Mouse (Mus musculus): ENCODE data around the gene Treh. TPM values are rescaled to one million over a fixed set of nuclear protein-coding genes. Genes with fewer than 3 reads are reported as not detected.
A peak's percentile ranks its signal among the peaks of the same experiment; 100 is the strongest.

The Treh gene
- polyA plus RNA-seq, 1 experiment from 2014 or later = 0.13 TPM

DNA sequence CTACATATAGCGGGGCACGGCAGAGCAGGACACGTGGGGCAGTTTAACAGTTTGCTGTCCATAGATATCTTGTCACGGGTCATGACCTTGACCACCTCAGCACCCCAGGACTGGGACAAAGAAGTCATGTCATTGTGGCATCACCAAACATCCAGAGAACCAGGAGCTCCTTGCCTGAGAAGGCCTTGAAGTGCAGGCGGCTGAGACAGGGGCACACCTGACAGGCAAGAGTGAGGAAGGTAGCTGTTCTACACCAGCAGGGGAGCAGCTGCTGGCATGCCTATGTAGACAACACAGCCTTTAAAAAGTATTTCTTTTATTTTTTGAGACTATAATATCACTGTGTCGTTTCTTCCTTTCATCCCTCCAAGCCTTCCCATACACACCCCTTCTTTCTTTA, 26.7 kb upstream of the Treh start:
- Histone ChIP-seq H3K27ac (no peak overlapping the region), H3K4me2 (no peak overlapping the region), H3K4me1 (no peaks in the 10 kb centered on the region), H3K4me3 (replicated peaks) (no peak overlapping the region), H3K27me3 (replicated peaks) (no peaks in the 10 kb centered on the region), H3K9ac (no peak overlapping the region), H3K9me3 (no peaks in the 10 kb centered on the region), H3K36me3 (no peaks in the 10 kb centered on the region)
- 81% methylated on average over 6 of the region's 6 CpGs for WGBS
- no peak for ATAC-seq (ENCODE audit: insufficient read depth, low FRiP score, low read depth)

DNA sequence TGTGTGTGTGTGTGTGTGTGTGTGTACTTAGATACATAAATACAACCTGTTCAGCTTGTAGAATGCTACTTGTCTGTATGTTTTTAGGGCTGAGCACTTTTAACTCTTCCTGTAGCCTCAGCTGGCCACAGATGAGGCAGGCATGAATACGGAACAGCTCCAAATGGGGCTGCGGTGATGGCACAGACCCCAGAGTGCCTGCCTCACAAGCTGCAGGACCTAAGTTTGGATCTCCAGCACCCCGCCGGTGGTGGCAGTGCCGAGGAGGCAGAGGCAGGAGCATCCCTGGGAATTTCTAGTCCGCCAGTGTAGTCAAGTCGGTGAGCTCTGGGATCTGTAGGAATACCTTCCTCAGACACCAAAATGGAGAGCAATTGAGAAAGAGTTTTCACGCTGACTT, 26.0 kb upstream of the Treh start:
- no peak overlapping the region for H3K27ac ChIP-seq
- H3K9me3 ChIP-seq = no peaks in the 10 kb centered on the region
- no peaks in the 10 kb centered on the region for H3K36me3 ChIP-seq
- ATAC-seq (ENCODE audit: insufficient read depth, low FRiP score, low read depth) = no peak
- H3K27me3 ChIP-seq (replicated peaks) = no peaks in the 10 kb centered on the region
- no peak overlapping the region for H3K9ac ChIP-seq
- WGBS = 94% methylated on average over 8 of the region's 8 CpGs
- no peak overlapping the region for H3K4me3 ChIP-seq (replicated peaks)
- H3K4me1 ChIP-seq = no peaks in the 10 kb centered on the region
- H3K4me2 ChIP-seq = no peak overlapping the region

- Histone ChIP-seq H3K27ac (no peak overlapping the region), H3K27me3 (replicated peaks) (no peaks in the 10 kb centered on the region), H3K4me3 (replicated peaks) (no peak overlapping the region), H3K9ac (no peak overlapping the region), H3K36me3 (no peaks in the 10 kb centered on the region), H3K4me1 (no peaks in the 10 kb centered on the region), H3K4me2 (no peak overlapping the region), H3K9me3 (no peaks in the 10 kb centered on the region)
- no peak for ATAC-seq (ENCODE audit: insufficient read depth, low FRiP score, low read depth)
- WGBS = 75% methylated on average over 4 of the region's 4 CpGs
Observed at GRCm38 (mm10) chr9:44647656-44648055, 25.4 kb upstream of the Treh start.

- H3K9me3 ChIP-seq = no peaks in the 10 kb centered on the region
- no peaks in the 10 kb centered on the region for H3K27me3 ChIP-seq (replicated peaks)
- no peak overlapping the region for H3K27ac ChIP-seq
- WGBS = 59% methylated on average over 7 of the region's 7 CpGs
- ATAC-seq (ENCODE audit: insufficient read depth, low FRiP score, low read depth) = no peak
- no peaks in the 10 kb centered on the region for H3K4me1 ChIP-seq
- H3K4me3 ChIP-seq (replicated peaks) = no peak overlapping the region
- no peak overlapping the region for H3K4me2 ChIP-seq
- H3K9ac ChIP-seq = no peak overlapping the region
- H3K36me3 ChIP-seq = no peaks in the 10 kb centered on the region
Observed at GRCm38 (mm10) chr9:44648881-44649281, 24.2 kb upstream of the Treh start.

DNA sequence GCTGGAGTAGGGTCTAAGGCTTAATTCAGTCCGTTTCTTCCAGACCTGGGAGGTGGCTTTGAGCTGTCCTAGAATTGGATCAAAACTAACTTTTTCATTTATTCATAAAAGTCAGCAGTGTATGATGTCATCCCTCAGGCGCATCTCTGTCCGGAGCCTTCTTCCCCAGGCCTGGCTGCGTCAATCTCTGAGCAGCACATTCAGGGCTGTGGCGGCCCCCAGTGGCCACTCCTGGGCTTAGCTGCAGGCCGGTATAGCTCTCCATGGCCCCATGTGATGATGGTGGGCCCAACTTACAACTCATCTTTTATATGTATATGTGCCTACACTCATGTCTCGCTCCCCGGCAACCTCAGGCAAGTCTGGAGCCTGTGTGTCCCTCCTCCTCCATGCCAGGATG, 21.0 kb upstream of the Treh start:
- H3K4me1 ChIP-seq = no peaks in the 10 kb centered on the region
- no peak overlapping the region for H3K9ac ChIP-seq
- no peak overlapping the region for H3K4me3 ChIP-seq (replicated peaks)
- peak; percentile 63 for ATAC-seq (ENCODE audit: insufficient read depth, low FRiP score, low read depth)
- no peak overlapping the region for H3K4me2 ChIP-seq
- 8% methylated on average over 8 of the region's 8 CpGs for WGBS
- no peaks in the 10 kb centered on the region for H3K9me3 ChIP-seq
- no peak overlapping the region for H3K27ac ChIP-seq
- H3K36me3 ChIP-seq = no peaks in the 10 kb centered on the region
- H3K27me3 ChIP-seq (replicated peaks) = no peaks in the 10 kb centered on the region

DNA sequence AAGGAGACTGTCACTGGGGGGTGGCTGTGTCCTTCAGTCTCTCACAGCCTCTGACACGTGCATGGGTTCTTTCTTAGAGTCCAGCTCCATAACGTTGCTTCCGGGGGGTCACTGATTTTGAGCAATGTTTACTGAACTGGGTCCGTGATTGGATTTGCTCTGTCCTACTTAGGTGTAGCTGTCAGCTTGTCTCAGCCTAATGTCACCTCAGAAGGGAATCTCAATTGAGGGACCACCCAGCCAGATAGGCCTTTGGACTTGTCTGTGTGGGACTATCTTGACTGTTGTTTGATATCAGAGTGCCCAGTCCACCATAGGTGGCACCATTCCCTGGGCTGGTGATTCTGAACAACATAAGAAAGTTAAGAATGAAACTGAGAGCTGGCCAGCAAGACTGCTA, 19.1 kb upstream of the Treh start:
- no peaks in the 10 kb centered on the region for H3K9me3 ChIP-seq
- no peaks in the 10 kb centered on the region for H3K4me1 ChIP-seq
- H3K27ac ChIP-seq = no peak overlapping the region
- no peak for ATAC-seq (ENCODE audit: insufficient read depth, low FRiP score, low read depth)
- H3K27me3 ChIP-seq (replicated peaks) = no peaks in the 10 kb centered on the region
- WGBS = 68% methylated on average over 4 of the region's 4 CpGs
- H3K36me3 ChIP-seq = no peaks in the 10 kb centered on the region
- no peak overlapping the region for H3K4me3 ChIP-seq (replicated peaks)
- H3K4me2 ChIP-seq = no peak overlapping the region
- no peak overlapping the region for H3K9ac ChIP-seq

DNA sequence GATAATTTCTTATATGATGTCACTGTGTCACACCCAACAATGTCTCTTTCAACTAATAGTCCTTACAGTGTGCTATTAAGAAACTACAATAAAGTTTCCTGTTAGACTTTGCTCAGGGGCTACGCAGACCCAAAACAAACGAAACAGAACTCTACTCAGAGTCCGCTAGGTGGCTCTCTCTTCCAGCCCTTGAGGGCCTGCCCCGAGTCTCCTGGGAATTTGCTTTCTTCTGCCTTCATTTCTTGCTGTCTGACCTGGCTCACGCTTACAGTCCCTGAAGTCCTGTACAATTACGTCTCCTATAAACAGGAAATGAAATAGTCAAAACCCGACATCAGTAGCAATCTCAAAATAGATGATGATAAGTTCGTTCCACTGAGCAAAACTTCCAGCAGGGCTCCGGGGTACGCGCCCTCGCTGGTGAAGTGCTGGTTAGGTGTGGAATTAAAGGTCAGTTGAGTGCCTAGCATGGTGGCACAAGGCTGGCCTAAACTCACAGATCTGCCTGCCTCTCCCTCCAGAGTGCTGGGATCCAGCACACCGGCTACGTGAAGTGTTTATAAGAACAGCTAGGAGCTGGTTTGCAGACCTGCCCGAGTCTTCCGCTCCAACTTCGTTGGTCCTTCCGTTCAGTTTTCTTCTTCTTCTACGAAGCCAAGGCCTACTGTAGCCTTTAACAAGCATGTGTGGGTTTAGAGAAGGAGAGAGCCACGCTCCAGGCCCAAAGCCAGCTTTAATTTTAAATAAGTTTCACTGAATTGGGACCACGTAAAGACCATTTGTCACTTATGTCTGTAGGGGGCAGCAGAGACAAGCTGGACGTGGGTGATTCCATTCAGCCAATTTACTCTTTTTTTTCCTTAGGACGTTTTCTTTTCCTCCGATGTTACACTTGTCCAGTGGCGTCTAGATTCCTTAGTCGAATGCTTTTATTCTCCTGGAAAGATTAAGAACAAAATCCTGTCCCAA, 17.7 kb upstream of the Treh start:
- Histone ChIP-seq H3K9me3 (no peaks in the 10 kb centered on the region), H3K4me1 (no peaks in the 10 kb centered on the region), H3K9ac (no peak overlapping the region), H3K27me3 (replicated peaks) (no peaks in the 10 kb centered on the region), H3K36me3 (no peaks in the 10 kb centered on the region), H3K27ac (no peak overlapping the region), H3K4me2 (peak overlapping the region; percentile 51), H3K4me3 (replicated peaks) (peak overlapping the region; percentile 17; the same call in 1 of the 2 replicates)
- peak; percentile 23; the same call in 1 of the 2 replicates for ATAC-seq (ENCODE audit: insufficient read depth, low FRiP score, low read depth)
- WGBS = 20% methylated on average over 26 of the region's 26 CpGs

GRCm38 (mm10) chr9:44663706-44664105, 9.3 kb upstream of the Treh start:
- WGBS = 87% methylated on average over 6 of the region's 6 CpGs
- no peak overlapping the region for H3K9ac ChIP-seq
- no peak overlapping the region for H3K27ac ChIP-seq
- no peak overlapping the region for H3K4me2 ChIP-seq
- no peak for ATAC-seq (ENCODE audit: insufficient read depth, low FRiP score, low read depth)
- no peaks in the 10 kb centered on the region for H3K9me3 ChIP-seq
- no peaks in the 10 kb centered on the region for H3K36me3 ChIP-seq
- H3K4me3 ChIP-seq (replicated peaks) = no peak overlapping the region
- no peaks in the 10 kb centered on the region for H3K4me1 ChIP-seq
- H3K27me3 ChIP-seq (replicated peaks) = no peaks in the 10 kb centered on the region

DNA sequence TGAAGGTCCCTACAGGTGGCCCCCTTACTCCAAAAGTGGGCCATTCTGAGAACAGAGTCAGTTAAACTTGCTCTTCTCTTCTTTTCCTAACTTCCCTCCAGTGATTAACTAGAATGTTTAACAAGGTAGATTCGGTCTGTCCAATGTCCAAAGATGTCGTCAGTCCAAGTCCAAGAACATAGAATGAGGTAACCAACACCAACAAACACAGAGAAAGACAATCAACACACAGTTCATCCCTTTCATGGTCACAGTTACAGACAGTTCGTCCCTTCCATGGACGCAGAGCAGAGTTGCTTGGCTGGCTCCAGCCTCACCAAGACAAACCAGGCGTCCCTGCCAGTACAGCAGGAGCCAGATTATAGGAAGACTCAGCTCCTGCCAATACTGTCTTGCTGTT, 1.6 kb upstream of the Treh start:
- H3K36me3 ChIP-seq = no peaks in the 10 kb centered on the region
- H3K9me3 ChIP-seq = no peaks in the 10 kb centered on the region
- H3K27me3 ChIP-seq (replicated peaks) = no peaks in the 10 kb centered on the region
- WGBS = 85% methylated on average over 5 of the region's 5 CpGs
- no peak overlapping the region for H3K27ac ChIP-seq
- H3K4me1 ChIP-seq = no peaks in the 10 kb centered on the region
- no peak overlapping the region for H3K9ac ChIP-seq
- no peak overlapping the region for H3K4me3 ChIP-seq (replicated peaks)
- ATAC-seq (ENCODE audit: insufficient read depth, low FRiP score, low read depth) = no peak
- H3K4me2 ChIP-seq = no peak overlapping the region

DNA sequence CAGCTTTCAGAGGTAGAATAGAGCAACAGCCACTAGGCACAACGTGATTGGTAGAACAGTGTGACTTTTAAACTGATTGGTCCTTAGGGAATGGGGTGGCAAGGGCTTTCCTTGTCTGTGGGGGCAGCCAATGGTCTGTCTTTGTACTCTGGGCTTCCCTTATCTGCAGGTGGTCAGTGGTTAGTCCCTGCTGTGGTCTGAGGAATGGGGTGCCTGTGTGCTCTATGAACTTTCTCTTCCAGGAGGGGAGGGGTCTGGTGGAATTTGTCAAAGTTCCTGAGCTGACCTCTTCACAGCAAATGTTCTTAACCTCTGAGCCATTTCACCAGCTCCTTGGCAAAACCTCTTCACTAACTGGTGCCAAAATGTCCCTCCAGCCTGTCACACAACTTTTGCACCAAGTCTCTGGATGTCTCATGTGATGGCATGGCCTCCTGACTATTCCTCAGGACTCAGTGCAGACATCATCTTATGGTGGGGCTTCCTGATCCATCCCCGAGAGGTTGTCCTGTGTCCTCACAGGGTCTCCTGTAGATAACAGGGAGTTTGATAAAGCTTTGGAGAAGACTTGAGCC, 655 bp upstream of the Treh start:
- H3K27ac ChIP-seq = no peak overlapping the region
- no peaks in the 10 kb centered on the region for H3K4me1 ChIP-seq
- ATAC-seq (ENCODE audit: insufficient read depth, low FRiP score, low read depth) = no peak
- H3K9ac ChIP-seq = no peak overlapping the region
- no peaks in the 10 kb centered on the region for H3K36me3 ChIP-seq
- H3K4me3 ChIP-seq (replicated peaks) = no peak overlapping the region
- no peaks in the 10 kb centered on the region for H3K9me3 ChIP-seq
- no peak overlapping the region for H3K4me2 ChIP-seq
- no peaks in the 10 kb centered on the region for H3K27me3 ChIP-seq (replicated peaks)
- WGBS = 63% methylated on average over 2 of the region's 2 CpGs

DNA sequence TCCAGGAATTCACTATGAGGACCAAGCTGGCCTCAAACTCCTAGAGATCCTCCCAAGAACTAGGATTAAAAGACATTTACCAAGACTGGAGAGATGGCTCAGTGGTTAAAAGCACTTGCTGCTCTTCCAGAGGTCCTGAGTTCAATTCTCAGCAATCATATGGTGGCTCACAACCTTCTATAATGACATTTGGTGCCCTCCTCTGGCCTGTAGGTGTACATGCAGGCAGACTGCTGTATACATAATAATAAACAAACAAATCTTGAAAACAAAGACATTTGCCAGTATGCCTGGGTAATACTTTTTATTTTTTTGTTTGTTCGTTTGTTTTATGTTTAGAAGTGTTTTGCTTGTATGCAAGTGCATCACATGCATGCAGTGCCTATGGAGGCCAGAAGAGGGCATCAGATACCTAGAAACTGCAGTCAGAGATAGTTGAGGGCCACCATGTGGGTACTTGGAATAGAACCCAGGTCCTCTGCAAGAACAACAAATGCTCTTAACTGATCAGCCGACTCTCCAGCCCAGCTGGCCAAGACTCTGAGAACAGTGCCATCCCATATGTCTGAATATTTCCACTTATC, 5.3 kb downstream of the Treh start:
- 91% methylated on average over 2 of the region's 2 CpGs for WGBS
- H3K4me2 ChIP-seq = no peak overlapping the region
- no peak for ATAC-seq (ENCODE audit: insufficient read depth, low FRiP score, low read depth)

GRCm38 (mm10) chr9:44679565-44679964, 6.5 kb downstream of the Treh start:
- Histone ChIP-seq H3K36me3 (no peaks in the 10 kb centered on the region), H3K27me3 (replicated peaks) (no peaks in the 10 kb centered on the region), H3K4me2 (no peak overlapping the region), H3K27ac (no peak overlapping the region), H3K4me3 (replicated peaks) (no peak overlapping the region), H3K9me3 (no peaks in the 10 kb centered on the region), H3K9ac (no peak overlapping the region), H3K4me1 (no peaks in the 10 kb centered on the region)
- 73% methylated on average over 5 of the region's 5 CpGs for WGBS
- ATAC-seq (ENCODE audit: insufficient read depth, low FRiP score, low read depth) = no peak

More for the DNA sequence above, 5.3 kb downstream of the Treh start:
- H3K4me1 ChIP-seq = no peaks in the 10 kb centered on the region
- no peak overlapping the region for H3K27ac ChIP-seq
- H3K9me3 ChIP-seq = no peaks in the 10 kb centered on the region
- no peaks in the 10 kb centered on the region for H3K27me3 ChIP-seq (replicated peaks)
- no peaks in the 10 kb centered on the region for H3K36me3 ChIP-seq
- H3K9ac ChIP-seq = no peak overlapping the region
- H3K4me3 ChIP-seq (replicated peaks) = no peak overlapping the region

All from stomach, embryonic 15.5 days (tissue).